Mouse (Mus musculus): ENCODE measurements around the gene Pwp1. TPM values are rescaled to one million over a fixed set of nuclear protein-coding genes. Genes with fewer than 3 reads are reported as not detected.

Pwp1 gene
- polyA plus RNA-seq, 1 experiment from 2014 or later = 61.8 TPM

GRCm38 (mm10) chr10:85916498-85917309, 87.4 kb downstream of the Pwp1 start, which contains the start of gene Prdm4:
Gene Prdm4 (minus strand): TSS chr10:85917142.
- Histone ChIP-seq H3K4me1 (peaks cover 8% of the 10 kb centered on the region), H3K4me3 (replicated peaks) (peak within 1 kb of the TSS; percentile 89), H3K27ac (replicated peaks) (peak within 1 kb of the TSS; percentile 84), H3K9ac (peak within 1 kb of the TSS; percentile 92), H3K27me3 (0 out of 2 replicates have a peak, but pooled peaks cover 3% of the 10 kb centered on the region), H3K36me3 (peaks cover 24% of the 10 kb centered on the region), H3K4me2 (replicated peaks) (peak within 1 kb of the TSS; percentile 71), H3K9me3 (replicated peaks) (no peaks in the 10 kb centered on the region)
- ATAC-seq (ENCODE audit: insufficient number of reproducible peaks, low FRiP score, low TSS enrichment, low read depth) = peak; percentile 100
- WGBS = under 1% methylated on average over 89 of the region's 90 CpGs

GRCm38 (mm10) chr10:85927676-85928445, 98.6 kb downstream of the Pwp1 start, which contains the start of gene Ascl4:
Gene Ascl4 (plus strand): TSS chr10:85927681.
- no peaks in the 10 kb centered on the region for H3K9me3 ChIP-seq (replicated peaks)
- H3K4me2 ChIP-seq (replicated peaks) = peak within 1 kb of the TSS; percentile 82
- peak within 1 kb of the TSS; percentile 47 for H3K4me3 ChIP-seq (replicated peaks)
- peaks cover 18% of the 10 kb centered on the region for H3K27me3 ChIP-seq
- 1% methylated on average over 23 of the region's 23 CpGs for WGBS
- peak within 1 kb of the TSS; percentile 35; the same call in 1 of the 2 replicates for H3K27ac ChIP-seq (replicated peaks)
- ATAC-seq (ENCODE audit: insufficient number of reproducible peaks, low FRiP score, low TSS enrichment, low read depth) = no peak
- no peak within 1 kb of the TSS; the same call in 1 of the 2 replicates for H3K9ac ChIP-seq
- peaks cover 12% of the 10 kb centered on the region for H3K4me1 ChIP-seq
- H3K36me3 ChIP-seq = no peaks in the 10 kb centered on the region

GRCm38 (mm10) chr10:85928499-85929207, 99.4 kb downstream of the Pwp1 start:
- ATAC-seq (ENCODE audit: insufficient number of reproducible peaks, low FRiP score, low TSS enrichment, low read depth) = peak; percentile 57; the same call in 1 of the 2 replicates
- H3K9me3 ChIP-seq (replicated peaks) = no peaks in the 10 kb centered on the region

DNA sequence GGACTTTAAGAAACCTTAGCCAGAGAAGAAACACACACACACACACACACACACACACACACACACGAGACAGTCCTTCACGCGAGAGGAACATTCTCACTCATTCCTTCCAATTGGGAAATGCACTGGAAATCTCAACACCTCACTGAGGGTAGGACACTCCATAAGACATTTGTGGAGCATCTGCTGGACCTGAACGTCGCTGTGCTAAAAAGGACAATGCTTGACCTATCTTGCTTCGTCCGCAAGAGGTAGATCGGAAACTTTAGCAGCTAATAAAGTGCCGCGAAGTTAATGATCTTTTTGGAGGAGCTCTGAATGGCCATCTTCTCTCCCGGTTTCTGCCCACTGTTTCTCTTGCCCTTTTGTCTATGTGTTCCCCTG, 99.9 kb downstream of the Pwp1 start:
- no peak for ATAC-seq (ENCODE audit: insufficient number of reproducible peaks, low FRiP score, low TSS enrichment, low read depth)
- Histone ChIP-seq H3K36me3 (no peaks in the 10 kb centered on the region), H3K4me3 (replicated peaks) (peak overlapping the region; percentile 47), H3K9ac (no peak overlapping the region), H3K9me3 (replicated peaks) (no peaks in the 10 kb centered on the region), H3K27me3 (peaks cover 18% of the 10 kb centered on the region), H3K27ac (replicated peaks) (no peak overlapping the region), H3K4me2 (replicated peaks) (peak overlapping the region; percentile 82; the same call in 1 of the 2 replicates), H3K4me1 (peaks cover 12% of the 10 kb centered on the region)
- WGBS = 47% methylated on average over 11 of the region's 11 CpGs

More at GRCm38 (mm10) chr10:85928499-85929207, 99.4 kb downstream of the Pwp1 start:
- peaks cover 18% of the 10 kb centered on the region for H3K27me3 ChIP-seq
- peak overlapping the region; percentile 35; the same call in 1 of the 2 replicates for H3K27ac ChIP-seq (replicated peaks)
- H3K4me1 ChIP-seq = peaks cover 12% of the 10 kb centered on the region
- 1% methylated on average over 63 of the region's 63 CpGs for WGBS
- no peak overlapping the region; the same call in 1 of the 2 replicates for H3K9ac ChIP-seq
- peak overlapping the region; percentile 47 for H3K4me3 ChIP-seq (replicated peaks)
- H3K36me3 ChIP-seq = no peaks in the 10 kb centered on the region
- peak overlapping the region; percentile 82 for H3K4me2 ChIP-seq (replicated peaks)

DNA sequence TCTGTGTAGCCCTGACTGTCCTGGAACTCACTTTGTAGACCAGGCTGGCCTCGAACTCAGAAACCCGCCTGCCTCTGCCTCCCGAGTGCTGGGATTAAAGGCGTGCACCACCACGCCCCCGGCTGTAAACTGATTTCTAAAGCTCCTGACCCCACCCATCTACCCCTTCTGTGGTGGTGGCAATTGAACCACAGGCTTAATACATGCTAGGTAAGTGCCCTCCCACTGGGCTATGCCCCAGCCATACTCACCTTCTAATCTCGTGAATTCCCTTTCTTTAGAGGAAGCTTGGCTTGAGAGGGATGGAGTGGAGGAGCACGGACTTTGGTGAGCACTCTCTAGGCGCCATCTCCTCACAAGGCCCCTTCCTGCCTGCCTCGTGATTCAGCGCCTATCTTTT, 100.7 kb downstream of the Pwp1 start:
- H3K27me3 ChIP-seq = peaks cover 18% of the 10 kb centered on the region
- WGBS = 83% methylated on average over 11 of the region's 11 CpGs
- peaks cover 12% of the 10 kb centered on the region for H3K4me1 ChIP-seq
- H3K9ac ChIP-seq = no peak overlapping the region
- no peak overlapping the region for H3K4me3 ChIP-seq (replicated peaks)
- H3K9me3 ChIP-seq (replicated peaks) = no peaks in the 10 kb centered on the region
- no peak for ATAC-seq (ENCODE audit: insufficient number of reproducible peaks, low FRiP score, low TSS enrichment, low read depth)
- H3K4me2 ChIP-seq (replicated peaks) = no peak overlapping the region
- no peak overlapping the region for H3K27ac ChIP-seq (replicated peaks)
- no peaks in the 10 kb centered on the region for H3K36me3 ChIP-seq

DNA sequence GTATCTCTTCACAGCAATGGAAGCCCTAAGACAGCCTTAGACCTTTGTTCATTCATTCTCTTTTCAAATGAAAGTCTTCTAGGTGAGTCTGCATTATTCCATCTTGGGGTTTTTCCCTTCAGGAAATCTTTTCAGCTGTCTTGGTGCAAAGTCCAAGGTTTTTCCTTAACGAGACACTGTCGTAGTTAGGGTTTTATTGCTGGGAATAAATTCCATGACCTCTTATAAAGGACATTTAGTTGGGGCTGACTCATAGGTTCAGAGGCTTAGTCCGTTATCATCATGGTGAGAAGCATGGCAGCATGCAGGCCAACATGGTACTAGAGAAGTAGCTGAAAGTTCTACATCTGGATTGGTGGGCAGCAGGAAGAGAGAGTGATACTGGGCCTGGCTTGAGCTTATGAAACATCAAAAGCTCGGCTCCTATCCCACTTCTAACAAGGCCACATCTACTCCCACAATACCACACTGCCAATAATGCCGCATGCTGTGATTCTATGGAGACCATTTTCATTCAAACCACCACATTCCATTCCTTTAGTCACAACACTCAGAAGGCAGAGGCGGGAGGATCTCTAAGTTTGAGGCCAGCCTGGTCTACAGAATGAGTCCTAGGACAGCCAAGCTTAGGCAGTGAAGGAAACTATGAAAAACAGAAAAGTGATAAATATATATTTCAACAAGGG, 107.1 kb downstream of the Pwp1 start:
- Histone ChIP-seq H3K4me2 (replicated peaks) (no peak overlapping the region), H3K9me3 (replicated peaks) (0 out of 2 replicates have a peak, but pooled peaks cover 5% of the 10 kb centered on the region), H3K27ac (replicated peaks) (no peak overlapping the region), H3K36me3 (peaks cover 57% of the 10 kb centered on the region), H3K4me3 (replicated peaks) (no peak overlapping the region), H3K4me1 (no peaks in the 10 kb centered on the region), H3K9ac (no peak overlapping the region), H3K27me3 (no peaks in the 10 kb centered on the region)
- ATAC-seq (ENCODE audit: insufficient number of reproducible peaks, low FRiP score, low TSS enrichment, low read depth) = no peak
- 93% methylated on average over 6 of the region's 6 CpGs for WGBS

Other genes with a start within 250 kb of the Pwp1 start
- 16.5 and 18.4 TPM in 2 replicates for gene Prdm4, start 87.6 kb downstream of the Pwp1 start, polyA plus RNA-seq (2015; fragmentation: Nextera tagmentation; extraction: Ambion mirVana)
- 1.5 and 1.7 TPM in 2 replicates for gene Ascl4, start 98.2 kb downstream of the Pwp1 start, polyA plus RNA-seq (2015; fragmentation: Nextera tagmentation; extraction: Ambion mirVana)
- gene Rtcb, start 128.3 kb downstream of the Pwp1 start, polyA plus RNA-seq (2015; fragmentation: Nextera tagmentation; extraction: Ambion mirVana) = 170 TPM in 2 replicates
- gene Bpifc, start 182.4 kb downstream of the Pwp1 start, polyA plus RNA-seq (2015; fragmentation: Nextera tagmentation; extraction: Ambion mirVana) = 8.3 and 9.8 TPM in 2 replicates
- gene Fbxo7, start 192.5 kb downstream of the Pwp1 start, polyA plus RNA-seq (2015; fragmentation: Nextera tagmentation; extraction: Ambion mirVana) = 26.3 and 29.9 TPM in 2 replicates